In the genomic region with DNA sequence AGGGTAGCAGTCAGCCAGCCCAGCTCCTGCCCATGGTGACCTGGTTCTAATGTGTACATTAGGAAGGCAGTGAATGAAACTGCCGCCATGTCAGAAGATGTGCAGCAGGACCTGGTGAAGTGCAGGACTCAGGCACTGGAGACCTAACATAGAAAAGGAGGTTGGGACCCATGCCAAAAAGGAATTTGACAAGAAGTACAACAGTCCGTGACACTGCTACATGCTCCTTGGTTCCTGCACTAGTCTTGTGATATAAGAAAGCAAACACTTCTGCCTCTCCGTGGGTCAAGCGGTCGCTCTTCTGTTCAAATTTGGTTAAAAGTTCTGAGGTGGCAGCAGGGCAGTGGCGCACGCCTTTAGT, we compare ENCODE assay signal across 24 mouse cellular contexts. TPM values are rescaled to one million over a fixed set of nuclear protein-coding genes. Genes with fewer than 3 reads are reported as not detected.
"Had no signal": no experiment of that assay in that cellular context is flagged by ENCODE, and none has a peak within 500 bp of the region (broad histone marks: within the 10 kb centered on the region; RNA-seq: fewer than 3 reads in every experiment).

No protein-coding gene starts in this region.

- ATAC-seq: liver, postnatal 0 days; lung, postnatal 0 days; midbrain, embryonic 16.5 days had no signal

- H3K36me3 ChIP-seq: liver, embryonic 15.5 days; lung, embryonic 15.5 days; midbrain, embryonic 10.5 days; midbrain, embryonic 12.5 days; neural tube, embryonic 13.5 days; neural tube, embryonic 15.5 days had no signal

- H3K27me3 ChIP-seq: liver, embryonic 15.5 days; lung, embryonic 15.5 days; midbrain, embryonic 12.5 days; neural tube, embryonic 13.5 days; neural tube, embryonic 15.5 days had no signal

- H3K4me3 ChIP-seq: liver, embryonic 15.5 days; lung, embryonic 15.5 days; megakaryocyte, embryonic 14.5 days; midbrain, embryonic 10.5 days; midbrain, embryonic 12.5 days; myocyte; neural tube, embryonic 13.5 days; neural tube, embryonic 15.5 days had no signal

- H3K4me2 ChIP-seq: liver, embryonic 15.5 days; lung, embryonic 15.5 days; midbrain, embryonic 12.5 days; neural tube, embryonic 13.5 days; neural tube, embryonic 15.5 days had no signal

- H3K4me1 ChIP-seq: liver, embryonic 15.5 days; lung, embryonic 15.5 days; megakaryocyte, embryonic 14.5 days; midbrain, embryonic 10.5 days; midbrain, embryonic 12.5 days; neural tube, embryonic 13.5 days; neural tube, embryonic 15.5 days had no signal

- DNase-seq: liver, postnatal 0 days; lung, postnatal 14 days; lung, postnatal 36 days; midbrain, embryonic 14.5 days; retina, postnatal 1 day; right cerebral cortex, adult 18-20 months; right cerebral cortex, postnatal 25 days; right cerebral cortex, postnatal 4 days; spleen, adult 18-20 months; thymus, adult 18-20 months; thymus, postnatal 14 days; thymus, postnatal 36 days had no signal

- H3K9me3 ChIP-seq: liver, embryonic 15.5 days; lung, embryonic 15.5 days; megakaryocyte, embryonic 14.5 days; midbrain, embryonic 10.5 days; midbrain, embryonic 12.5 days; neural tube, embryonic 13.5 days; neural tube, embryonic 15.5 days had no signal

- H3K9ac ChIP-seq: liver, embryonic 15.5 days; liver, postnatal 0 days; lung, embryonic 15.5 days; midbrain, embryonic 12.5 days; neural tube, embryonic 13.5 days; neural tube, embryonic 15.5 days had no signal

- H3K27ac ChIP-seq: liver, embryonic 15.5 days; lung, embryonic 15.5 days; macrophage; midbrain, embryonic 10.5 days; midbrain, embryonic 12.5 days; neural tube, embryonic 13.5 days; neural tube, embryonic 15.5 days had no signal

RNA-seq across cellular contexts. Expression of gene Ebf4, which starts 46.2 kb away (rescaled TPM):
- total RNA-seq: megakaryocyte progenitor cell, adult 5-6 weeks had no signal
- polyA plus RNA-seq: macrophage had no signal

RNA-seq across cellular contexts. Expression of gene Cpxm1, which starts 56.2 kb away (rescaled TPM):
- polyA plus RNA-seq: macrophage had no signal
